Comparison of ENCODE assay signal across 8 mouse cellular contexts in the genomic region with DNA sequence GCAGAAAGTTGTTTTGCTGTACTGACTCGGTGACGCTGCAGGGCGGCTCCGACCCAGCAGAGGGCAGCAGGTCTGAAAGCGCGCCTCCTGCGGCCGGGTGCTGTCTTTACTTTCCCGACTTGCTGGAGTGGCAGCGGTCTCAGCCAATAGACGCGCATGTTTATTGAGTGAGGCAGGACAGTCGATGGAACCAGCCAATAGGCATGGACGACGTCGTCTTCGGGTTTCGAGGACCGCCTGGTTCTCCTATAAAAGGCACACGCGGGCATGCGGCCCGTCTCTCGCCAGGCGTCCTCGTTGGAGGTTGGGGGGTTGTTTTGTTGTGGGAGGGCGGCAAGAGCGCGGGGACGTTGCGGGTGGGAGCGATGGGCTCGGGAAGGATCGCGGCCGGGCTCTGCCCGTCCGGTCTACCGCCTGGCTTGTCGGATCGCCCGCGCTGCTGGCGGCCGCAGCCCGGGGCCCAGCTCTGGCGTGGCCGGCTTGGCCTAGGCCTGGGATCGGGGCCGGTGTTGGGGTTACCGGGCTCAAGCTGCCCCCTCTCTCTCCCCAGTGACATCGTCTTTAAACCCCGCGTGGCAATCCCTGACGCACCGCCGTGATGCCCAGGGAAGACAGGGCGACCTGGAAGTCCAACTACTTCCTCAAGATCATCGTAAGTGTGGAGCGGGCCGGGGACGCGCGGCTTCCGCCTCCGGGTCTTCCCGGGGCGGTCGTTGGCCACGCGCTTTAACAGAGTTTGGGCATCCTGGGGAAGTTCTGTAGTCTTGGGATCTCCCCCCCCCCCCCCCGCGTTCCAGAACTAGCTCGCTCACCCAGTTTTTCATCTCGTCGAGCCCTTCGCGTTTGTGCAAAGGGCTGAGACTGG. TPM values are rescaled to one million over a fixed set of nuclear protein-coding genes. Genes with fewer than 3 reads are reported as not detected.
DNase-seq lines count a peak whose midpoint lies in the region; ATAC-seq and TF ChIP-seq lines count a peak whose summit lies in the region.

TSS of gene Rplp0 (plus strand) at position 231 of the 865 bp plus-strand sequence.

- peak; percentile 50 for TF ChIP-seq CTCF in bone marrow macrophage, adult 2 months (IDR thresholded peaks at IDR 0.05; ENCODE audit: low read depth, low read length)
- TF ChIP-seq CTCF in embryonic fibroblast, embryonic 13.5 days (IDR thresholded peaks at IDR 0.05; ENCODE audit: borderline replicate concordance, insufficient read depth, low read length) = peak; percentile 90

- peak; percentile 98 for ATAC-seq in kidney, embryonic 14.5 days (ENCODE audit: low FRiP score, low TSS enrichment)
- ATAC-seq in limb, embryonic 15.5 days (ENCODE audit: insufficient number of reproducible peaks, low FRiP score, low TSS enrichment, low read depth) = peak; percentile 96

- peak within 1 kb of the TSS; percentile 98 for H3K9ac ChIP-seq in kidney, embryonic 14.5 days (ENCODE audit: low read depth, low read length)
- H3K9ac ChIP-seq in limb, embryonic 15.5 days = peak within 1 kb of the TSS; percentile 99

- H3K4me2 ChIP-seq in kidney, embryonic 14.5 days (replicated peaks; ENCODE audit: low read depth, low read length) = peak within 1 kb of the TSS; percentile 76
- peak within 1 kb of the TSS; percentile 62 for H3K4me2 ChIP-seq in limb, embryonic 15.5 days

- under 1% methylated on average over 73 of the region's 78 CpGs for WGBS in kidney, embryonic 14.5 days
- WGBS in limb, embryonic 15.5 days = under 1% methylated on average over 75 of the region's 78 CpGs

- peak within 1 kb of the TSS; percentile 72 for H3K4me3 ChIP-seq in bone marrow macrophage, adult 2 months (ENCODE audit: insufficient read depth, low read length)
- H3K4me3 ChIP-seq in embryonic fibroblast, embryonic 13.5 days (ENCODE audit: insufficient read depth, low read length) = peak within 1 kb of the TSS; percentile 86
- peak within 1 kb of the TSS; percentile 79 for H3K4me3 ChIP-seq in kidney, embryonic 14.5 days (ENCODE audit: low read length)
- H3K4me3 ChIP-seq in limb, embryonic 15.5 days = peak within 1 kb of the TSS; percentile 85

- peaks cover 46% of the 10 kb centered on the region for H3K36me3 ChIP-seq in kidney, embryonic 14.5 days (ENCODE audit: control insufficient read depth, insufficient read depth, low read length)
- peaks cover 51% of the 10 kb centered on the region for H3K36me3 ChIP-seq in limb, embryonic 15.5 days

- peaks cover 7% of the 10 kb centered on the region; the same call in 1 of the 2 replicates for H3K4me1 ChIP-seq in bone marrow macrophage, adult 2 months (ENCODE audit: control insufficient read depth, insufficient read depth, low read length)
- peaks cover 4% of the 10 kb centered on the region; the same call in 1 of the 2 replicates for H3K4me1 ChIP-seq in embryonic fibroblast, embryonic 13.5 days (ENCODE audit: control insufficient read depth, insufficient read depth, low read length)
- H3K4me1 ChIP-seq in kidney, embryonic 14.5 days (ENCODE audit: control insufficient read depth, insufficient read depth, low read length) = peaks cover 15% of the 10 kb centered on the region
- peaks cover 28% of the 10 kb centered on the region for H3K4me1 ChIP-seq in limb, embryonic 15.5 days

- no peaks in the 10 kb centered on the region for H3K9me3 ChIP-seq in kidney, embryonic 14.5 days (ENCODE audit: control insufficient read depth, low read length)
- H3K9me3 ChIP-seq in limb, embryonic 15.5 days = no peaks in the 10 kb centered on the region

- peak; percentile 95 for TF ChIP-seq POLR2A in bone marrow macrophage, adult 2 months (IDR thresholded peaks at IDR 0.05; ENCODE audit: borderline replicate concordance, low read depth, low read length)
- peak; percentile 99 for TF ChIP-seq POLR2A in embryonic fibroblast, embryonic 13.5 days (IDR thresholded peaks at IDR 0.05; ENCODE audit: low read depth, low read length)

- peak within 1 kb of the TSS; percentile 91 for H3K27ac ChIP-seq in bone marrow macrophage, adult 2 months (ENCODE audit: insufficient read depth, low read depth, low read length)
- peak within 1 kb of the TSS; percentile 59 for H3K27ac ChIP-seq in embryonic fibroblast, embryonic 13.5 days (ENCODE audit: insufficient read depth, low read length)
- peak within 1 kb of the TSS; percentile 70; the same call in 1 of the 2 replicates for H3K27ac ChIP-seq in kidney, embryonic 14.5 days (ENCODE audit: low read depth, low read length)
- peak within 1 kb of the TSS; percentile 90 for H3K27ac ChIP-seq in limb, embryonic 15.5 days

- H3K27me3 ChIP-seq in kidney, embryonic 14.5 days (ENCODE audit: control insufficient read depth, insufficient read depth, low read length) = no peaks in the 10 kb centered on the region
- H3K27me3 ChIP-seq in limb, embryonic 15.5 days = no peaks in the 10 kb centered on the region

- peak; percentile 99 for DNase-seq in A20 (ENCODE audit: low read depth, low spot score)
- DNase-seq in heart, adult 9 months (ENCODE audit: low spot score in 2 of 2) = peak; percentile 100
- DNase-seq in monocyte, adult 2 months (ENCODE audit: low read depth in 1 of 2, low spot score in 2 of 2) = peak; percentile 97 to 99
- peak; percentile 99 for DNase-seq in spleen, postnatal 36 days (ENCODE audit: low spot score in 2 of 2)

RNA-seq across cellular contexts. Expression of gene Rplp0, which starts in this region (rescaled TPM):
- 1,563 and 1,614 TPM in 2 replicates for polyA plus RNA-seq in bone marrow macrophage, adult 2 months (2012; ENCODE audit: insufficient read depth, insufficient read length, missing spikeins)
- 3,023 and 3,024 TPM in 2 replicates for polyA plus RNA-seq in embryonic fibroblast, embryonic 13.5 days (2011; ENCODE audit: insufficient read length, low read depth, missing spikeins)
- 1,879 and 2,111 TPM in 2 replicates for polyA plus RNA-seq in kidney, embryonic 14.5 days (2014; fragmentation: Nextera tagmentation; extraction: Ambion mirVana)
- 1,505 and 1,752 TPM in 2 replicates for polyA plus RNA-seq in limb, embryonic 15.5 days (2015; fragmentation: Nextera tagmentation; extraction: Ambion mirVana)

Comparison
In these comparisons a context has a peak if more than half of its experiments do, and no peak if none do; other contexts are left out.
1. Peak in every context shown above with its lines: DNase-seq, ATAC-seq, H3K4me3 ChIP-seq and H3K27ac ChIP-seq.